Comparison of ENCODE assay signal across 26 mouse cellular contexts in genomic region chr5:31023254-31023653, GRCm38 (mm10). TPM values are rescaled to one million over a fixed set of nuclear protein-coding genes. Genes with fewer than 3 reads are reported as not detected.
DNase-seq lines count a peak whose midpoint lies in the region; ATAC-seq and TF ChIP-seq lines count a peak whose summit lies in the region.
"Had no signal": no experiment of that assay in that cellular context is flagged by ENCODE, and none has a peak within 500 bp of the region (broad histone marks: within the 10 kb centered on the region; RNA-seq: fewer than 3 reads in every experiment).

No protein-coding gene starts in this region.

- TF ChIP-seq POLR2A in kidney, adult 2 months (IDR thresholded peaks at IDR 0.05; ENCODE audit: low read depth, low read length): no peak

- H3K27ac ChIP-seq in kidney, embryonic 14.5 days (ENCODE audit: low read depth, low read length): no peak overlapping the region
- no peak overlapping the region for H3K27ac ChIP-seq in kidney, adult 2 months (ENCODE audit: insufficient read depth, low read depth, low read length)
- no peak overlapping the region for H3K27ac ChIP-seq in limb, embryonic 15.5 days
- H3K27ac ChIP-seq: embryonic facial prominence, embryonic 13.5 days; forebrain, embryonic 12.5 days; hindbrain, embryonic 15.5 days; intestine, embryonic 15.5 days; kidney, embryonic 15.5 days; left cerebral cortex, adult 2 months; liver, embryonic 15.5 days had no signal

- no peaks in the 10 kb centered on the region for H3K36me3 ChIP-seq in kidney, embryonic 14.5 days (ENCODE audit: control insufficient read depth, insufficient read depth, low read length)
- H3K36me3 ChIP-seq in kidney, adult 2 months (ENCODE audit: control insufficient read depth, insufficient read depth, low read length): no peaks in the 10 kb centered on the region
- no peaks in the 10 kb centered on the region for H3K36me3 ChIP-seq in limb, embryonic 15.5 days
- H3K36me3 ChIP-seq: embryonic facial prominence, embryonic 13.5 days; forebrain, embryonic 12.5 days; hindbrain, embryonic 15.5 days; intestine, embryonic 15.5 days; kidney, embryonic 15.5 days; liver, embryonic 15.5 days had no signal

- 18% methylated on average over 4 of the region's 4 CpGs for WGBS in kidney, embryonic 14.5 days
- WGBS in kidney, adult 2 months: 34% methylated on average over 4 of the region's 4 CpGs
- WGBS in limb, embryonic 15.5 days: 28% methylated on average over 4 of the region's 4 CpGs

- no peak for TF ChIP-seq CTCF in kidney, adult 2 months (conservative IDR thresholded peaks at IDR 0.05; ENCODE audit: insufficient read depth, insufficient read length, low read depth, low read length)

- no peaks in the 10 kb centered on the region for H3K9me3 ChIP-seq in kidney, embryonic 14.5 days (ENCODE audit: control insufficient read depth, low read length)
- H3K9me3 ChIP-seq in limb, embryonic 15.5 days: no peaks in the 10 kb centered on the region
- H3K9me3 ChIP-seq: embryonic facial prominence, embryonic 13.5 days; forebrain, embryonic 12.5 days; hindbrain, embryonic 15.5 days; intestine, embryonic 15.5 days; kidney, embryonic 15.5 days; liver, embryonic 15.5 days had no signal

- DNase-seq in embryo, embryonic 11 days: peak; percentile 8
- DNase-seq in embryo, embryonic 9.5 days (ENCODE audit: extremely low spot score): no peak
- no peak for DNase-seq in kidney, adult 2 months
- peak; percentile 52 for DNase-seq in ZHBTc4 (ENCODE audit: low read depth, low spot score)
- DNase-seq in spleen, postnatal 4 days (ENCODE audit: low spot score in 2 of 2): no peak
- DNase-seq: cerebellum, adult 2 months; heart, postnatal 14 days; kidney, postnatal 4 days; layer of hippocampus, adult 9-11 months; left cerebral cortex, postnatal 4 days; right cerebral cortex, adult 18-20 months; thymus, postnatal 25 days had no signal

- ATAC-seq in kidney, embryonic 14.5 days (ENCODE audit: low FRiP score, low TSS enrichment): peak; percentile 62; the same call in 1 of the 2 replicates
- peak; percentile 35; the same call in 1 of the 2 replicates for ATAC-seq in limb, embryonic 15.5 days (ENCODE audit: insufficient number of reproducible peaks, low FRiP score, low TSS enrichment, low read depth)
- no peak for ATAC-seq in megakaryocyte, adult 5-6 weeks (ENCODE audit: poor library complexity, severe bottlenecking)
- ATAC-seq: CD4-positive, CD25-positive, alpha-beta regulatory T cell, adult 4 months; intestine, embryonic 15.5 days had no signal

- no peaks in the 10 kb centered on the region; the same call in 1 of the 2 replicates for H3K4me1 ChIP-seq in kidney, embryonic 14.5 days (ENCODE audit: control insufficient read depth, insufficient read depth, low read length)
- H3K4me1 ChIP-seq in kidney, adult 2 months (ENCODE audit: control insufficient read depth, insufficient read depth, low read length): no peaks in the 10 kb centered on the region
- H3K4me1 ChIP-seq in limb, embryonic 15.5 days: peaks cover 4% of the 10 kb centered on the region
- H3K4me1 ChIP-seq: hindbrain, embryonic 15.5 days; intestine, embryonic 15.5 days; liver, embryonic 15.5 days had no signal

- no peak overlapping the region for H3K9ac ChIP-seq in kidney, embryonic 14.5 days (ENCODE audit: low read depth, low read length)
- H3K9ac ChIP-seq in limb, embryonic 15.5 days: no peak overlapping the region
- H3K9ac ChIP-seq: embryonic facial prominence, embryonic 13.5 days; forebrain, embryonic 12.5 days; hindbrain, embryonic 15.5 days; intestine, embryonic 15.5 days; kidney, embryonic 15.5 days; liver, embryonic 15.5 days had no signal

- H3K4me2 ChIP-seq in kidney, embryonic 14.5 days (replicated peaks; ENCODE audit: low read depth, low read length): no peak overlapping the region
- H3K4me2 ChIP-seq in limb, embryonic 15.5 days: no peak overlapping the region
- H3K4me2 ChIP-seq: embryonic facial prominence, embryonic 13.5 days; forebrain, embryonic 12.5 days; heart, embryonic 11.5 days; hindbrain, embryonic 15.5 days; intestine, embryonic 15.5 days; kidney, embryonic 15.5 days; liver, embryonic 15.5 days had no signal

- no peak overlapping the region for H3K4me3 ChIP-seq in kidney, embryonic 14.5 days (ENCODE audit: low read length)
- no peak overlapping the region for H3K4me3 ChIP-seq in kidney, adult 2 months (ENCODE audit: insufficient read depth, low read depth, low read length)
- no peak overlapping the region for H3K4me3 ChIP-seq in limb, embryonic 15.5 days
- H3K4me3 ChIP-seq: embryonic facial prominence, embryonic 13.5 days; forebrain, embryonic 12.5 days; hindbrain, embryonic 15.5 days; intestine, embryonic 15.5 days; kidney, embryonic 15.5 days; left cerebral cortex, adult 2 months; liver, embryonic 15.5 days had no signal

- no peaks in the 10 kb centered on the region for H3K27me3 ChIP-seq in kidney, embryonic 14.5 days (ENCODE audit: control insufficient read depth, insufficient read depth, low read length)
- no peaks in the 10 kb centered on the region for H3K27me3 ChIP-seq in kidney, adult 2 months (replicated peaks; ENCODE audit: control insufficient read depth, insufficient read depth, low read length)
- H3K27me3 ChIP-seq in limb, embryonic 15.5 days: no peaks in the 10 kb centered on the region
- H3K27me3 ChIP-seq: embryonic facial prominence, embryonic 13.5 days; forebrain, embryonic 12.5 days; hindbrain, embryonic 15.5 days; intestine, embryonic 15.5 days; kidney, embryonic 15.5 days; liver, embryonic 15.5 days had no signal

RNA-seq across cellular contexts. Expression of gene Atraid, which starts 24.9 kb away (rescaled TPM):
- 144 and 160 TPM in 2 replicates for polyA plus RNA-seq in kidney, embryonic 14.5 days (2014; fragmentation: Nextera tagmentation; extraction: Ambion mirVana)
- 295 and 320 TPM in 2 replicates for polyA plus RNA-seq in kidney, adult 2 months (2012; rRNA removed)
- 179 and 184 TPM in 2 replicates for polyA plus RNA-seq in limb, embryonic 15.5 days (2015; fragmentation: Nextera tagmentation; extraction: Ambion mirVana)
- 113 and 132 TPM in 2 replicates for total RNA-seq in megakaryocyte, adult 5-6 weeks (2015)
- total RNA-seq in megakaryocyte, adult 5-6 weeks (2017): 88.5 and 103 TPM in 2 replicates

RNA-seq across cellular contexts. Expression of gene Slc5a6, which starts 25.5 kb away (rescaled TPM):
- polyA plus RNA-seq in kidney, embryonic 14.5 days (2014; fragmentation: Nextera tagmentation; extraction: Ambion mirVana): 5.5 and 10.9 TPM in 2 replicates
- 81.5 and 121 TPM in 2 replicates for polyA plus RNA-seq in kidney, adult 2 months (2012; rRNA removed)
- polyA plus RNA-seq in limb, embryonic 15.5 days (2015; fragmentation: Nextera tagmentation; extraction: Ambion mirVana): 10.9 and 14.6 TPM in 2 replicates
- 0.41 and 2.0 TPM in 2 replicates for total RNA-seq in megakaryocyte, adult 5-6 weeks (2015)
- total RNA-seq in megakaryocyte, adult 5-6 weeks (2017): 1.3 and 1.4 TPM in 2 replicates

RNA-seq across cellular contexts. Expression of gene Cad, which starts 31.3 kb away (rescaled TPM):
- polyA plus RNA-seq in kidney, embryonic 14.5 days (2014; fragmentation: Nextera tagmentation; extraction: Ambion mirVana): 35.4 and 40.5 TPM in 2 replicates
- polyA plus RNA-seq in kidney, adult 2 months (2012; rRNA removed): 12.4 and 14.2 TPM in 2 replicates
- 25.1 and 26.3 TPM in 2 replicates for polyA plus RNA-seq in limb, embryonic 15.5 days (2015; fragmentation: Nextera tagmentation; extraction: Ambion mirVana)
- 5.1 and 9.4 TPM in 2 replicates for total RNA-seq in megakaryocyte, adult 5-6 weeks (2015)
- total RNA-seq in megakaryocyte, adult 5-6 weeks (2017): 5.4 and 7.5 TPM in 2 replicates

RNA-seq across cellular contexts. Expression of gene Tcf23, which starts 54.8 kb away (rescaled TPM):
- polyA plus RNA-seq in kidney, embryonic 14.5 days (2014; fragmentation: Nextera tagmentation; extraction: Ambion mirVana): 0.51 and 0.83 TPM in 2 replicates
- polyA plus RNA-seq in kidney, adult 2 months (2012; rRNA removed): 0.16 and 0.22 TPM in 2 replicates
- polyA plus RNA-seq in limb, embryonic 15.5 days (2015; fragmentation: Nextera tagmentation; extraction: Ambion mirVana): 0.04 and 0.06 TPM in 2 replicates
- total RNA-seq in megakaryocyte, adult 5-6 weeks (2015): not detected in 2 replicates
- not detected in 2 replicates for total RNA-seq in megakaryocyte, adult 5-6 weeks (2017)
- total RNA-seq: granulocyte monocyte progenitor cell, adult 5-6 weeks had no signal
- polyA plus RNA-seq: CD4-positive, CD25-positive, alpha-beta regulatory T cell, adult 4 months; embryonic facial prominence, embryonic 13.5 days; forebrain, embryonic 12.5 days; hindbrain, embryonic 15.5 days; neural tube, embryonic 11.5 days had no signal

Comparison
In these comparisons a context has a peak if more than half of its experiments do, and no peak if none do; other contexts are left out.
1. DNase-seq: peak in embryo, embryonic 11 days (single experiment) and ZHBTc4 (single experiment); none in embryo, embryonic 9.5 days (single experiment), kidney, adult 2 months (single experiment) and spleen, postnatal 4 days (0 of 2).